Mouse (Mus musculus) lung, postnatal 36 days (tissue): ENCODE measurements around the gene Gm14406.
"Not testable (repeated sequence)": the region's sequence is repeated elsewhere in the genome, so short reads cannot be mapped to it uniquely, and the experiment has no call there.

Experiments
- DNase-seq: peaks from one replicate; pipeline ENCODE4 v3.0.0; 2022; ENCODE audit warnings: mixed read lengths

The Gm14406 gene

DNA sequence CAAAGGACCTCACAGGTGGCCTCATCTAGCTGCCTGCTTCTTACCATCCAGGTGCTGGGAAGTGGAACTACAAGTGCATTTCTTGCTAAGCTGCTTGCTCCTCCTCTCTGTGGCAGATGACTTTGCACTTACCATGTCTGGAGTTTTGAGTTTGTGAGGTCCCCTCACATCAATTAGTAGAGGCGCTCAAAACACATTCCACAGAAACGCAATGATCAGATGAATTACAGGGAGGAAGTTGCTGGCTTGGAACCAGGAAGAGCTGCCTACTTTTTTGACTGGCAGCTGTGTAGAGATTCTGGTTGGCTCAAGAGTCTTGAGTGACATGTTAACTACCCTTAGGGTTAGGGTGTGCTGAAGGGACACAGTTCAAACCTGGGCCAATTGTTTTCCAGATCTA, at the start of gene Gm14406:
Gm14406 (minus strand) TSS at position 213 of the 400 bp plus-strand sequence.
- DNase-seq, result not testable (repeated sequence)

GRCm38 (mm10) chr2:177575141-177575540, 2.9 kb downstream of the Gm14406 start:
- DNase-seq, result not testable (repeated sequence)

DNA sequence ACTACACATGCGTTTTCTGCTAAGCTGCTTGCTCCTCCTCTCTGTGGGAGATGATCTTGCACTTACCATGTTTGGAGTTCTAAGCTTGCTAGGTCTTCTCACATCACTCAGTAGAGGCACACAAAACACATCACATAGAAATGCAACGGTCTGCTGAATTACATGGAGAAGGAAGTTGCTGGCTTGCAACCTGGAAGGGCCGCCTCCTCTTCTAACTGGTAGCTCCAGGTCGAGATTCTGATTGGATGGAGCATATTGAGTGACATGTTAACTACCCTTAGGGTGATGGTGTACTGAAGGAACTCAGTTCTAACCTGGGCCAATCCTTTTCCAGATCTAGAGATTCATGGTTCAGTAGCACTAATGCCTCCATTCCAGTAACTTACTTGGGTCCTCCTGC, 18.6 kb downstream of the Gm14406 start:
- DNase-seq, result not testable (repeated sequence)

DNA sequence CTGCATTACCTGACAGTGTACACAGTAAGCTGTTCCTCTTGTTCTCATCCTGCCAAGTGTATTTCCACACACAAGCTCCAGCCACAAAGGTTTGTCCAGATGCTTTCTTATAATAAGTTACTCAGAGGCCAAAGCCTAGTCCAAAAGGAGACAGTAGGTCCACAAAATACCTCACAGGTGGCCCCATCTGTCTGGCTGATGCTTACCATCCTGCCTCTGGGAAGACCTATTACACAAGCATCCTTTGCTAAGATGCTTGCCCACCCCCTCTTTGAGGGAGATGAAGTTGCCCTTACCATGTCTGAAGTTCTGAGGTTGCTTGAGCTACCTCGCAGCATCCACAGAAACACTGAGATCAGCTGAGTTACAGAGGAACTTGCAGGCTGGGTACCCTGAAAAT, 22.7 kb downstream of the Gm14406 start:
- not testable (repeated sequence) for DNase-seq

GRCm38 (mm10) chr2:177537717-177538116, 40.3 kb downstream of the Gm14406 start:
- DNase-seq, result not testable (repeated sequence)

- not testable (repeated sequence) for DNase-seq
These were observed 40.9 kb downstream of the Gm14406 start for GRCm38 (mm10) chr2:177537141-177537540.

- DNase-seq, result no peak
These were observed 42.1 kb downstream of the Gm14406 start for GRCm38 (mm10) chr2:177535876-177536275.

DNA sequence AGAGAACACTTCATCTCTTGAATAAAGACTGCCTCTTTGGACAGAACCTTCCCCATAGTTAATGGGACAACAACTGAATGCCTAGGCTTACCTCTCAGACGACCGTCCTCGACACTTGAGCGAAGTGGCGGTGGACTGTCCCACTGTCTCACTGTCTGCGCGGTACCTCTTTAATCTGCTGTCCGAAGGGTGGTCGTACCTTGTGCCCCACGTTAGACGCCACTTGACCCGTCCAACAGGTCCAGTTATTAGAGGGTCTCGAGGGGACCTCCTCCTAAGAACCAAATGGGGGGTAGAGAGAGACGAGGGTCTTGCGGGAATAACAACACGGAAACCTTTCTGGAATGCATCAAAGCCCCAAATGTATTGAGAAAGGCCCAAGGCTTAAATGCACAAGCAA, 53.8 kb downstream of the Gm14406 start:
- DNase-seq, result not testable (repeated sequence)

DNA sequence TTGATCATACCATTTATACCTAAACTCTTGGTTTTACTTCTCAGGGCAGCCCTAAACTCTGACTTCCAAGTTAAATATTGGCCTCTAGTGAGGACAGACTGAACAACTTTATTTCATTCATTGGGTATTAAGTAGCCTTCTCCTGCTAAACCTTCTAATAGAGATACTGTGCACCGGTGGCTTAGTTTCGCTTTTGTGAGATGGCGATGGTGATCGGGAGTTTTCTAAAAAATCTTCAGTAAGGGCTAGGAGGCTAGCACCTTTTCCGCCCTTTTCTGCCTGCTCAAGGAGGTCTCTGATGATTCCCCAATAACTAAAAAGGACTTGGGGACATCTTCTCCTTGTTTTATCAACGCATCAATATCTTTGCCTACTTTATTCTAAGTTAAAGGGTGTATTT, 54.3 kb downstream of the Gm14406 start:
- DNase-seq, result not testable (repeated sequence)

GRCm38 (mm10) chr2:177523061-177523460, 54.9 kb downstream of the Gm14406 start:
- DNase-seq, result no peak

- DNase-seq, result no peak
These were observed 58.0 kb downstream of the Gm14406 start for GRCm38 (mm10) chr2:177520035-177520434.
